Mouse (Mus musculus) olfactory bulb, adult 2 months (tissue): ENCODE measurements around the gene Ppp2r5c. TPM values are rescaled to one million over a fixed set of nuclear protein-coding genes. Genes with fewer than 3 reads are reported as not detected.

Experiments
- H3K27ac ChIP-seq: fragments of 200-500 bp; 2 replicates; pipeline ENCODE4 v1.5.1; 2012; ENCODE audit warnings: low read depth, low read length; ENCODE audit not compliant: insufficient read depth
- H3K4me1 ChIP-seq: fragments of 200-500 bp; 2 replicates; pipeline ENCODE4 v1.6.1; 2012; ENCODE audit warnings: low read length; ENCODE audit not compliant: control insufficient read depth, insufficient read depth
- H3K4me3 ChIP-seq: fragments of 200-500 bp; 2 replicates; pipeline ENCODE4 v1.5.1; 2012; ENCODE audit warnings: mild to moderate bottlenecking, low read depth, low read length, moderate library complexity; ENCODE audit not compliant: insufficient read depth
- CTCF ChIP-seq: fragments of 200-500 bp; IDR thresholded peaks from 2 replicates; pipeline ENCODE4 v1.5.1; 2012; ENCODE audit warnings: low read depth, mild to moderate bottlenecking, low read length, moderate library complexity; ENCODE audit not compliant: insufficient read depth
- POLR2A ChIP-seq: fragments of 200-500 bp; IDR thresholded peaks from 2 replicates; pipeline ENCODE4 v1.6.1; 2012; ENCODE audit warnings: mild to moderate bottlenecking, low read depth, low read length, moderate library complexity; ENCODE audit not compliant: insufficient read depth
- WGBS: fragments of 180-500 bp; shearing (Covaris S2); methylation state at CpG from one replicate; pipeline ENCODE4 v1.1.7; 2018; 5-methylcytosine and 5-hydroxymethylcytosine counted together
- polyA plus RNA-seq: library from polyadenylated mRNA; stranded (reverse); fragments of >200 nt; gene quantifications from 2 replicates; pipeline ENCODE4 v1.2.4, GENCODE M21; 2012; ENCODE audit warnings: low replicate concordance; ENCODE audit not compliant: missing spikeins, insufficient read depth, insufficient read length

Gene Ppp2r5c
- polyA plus RNA-seq, 1 experiment = not detected

DNA sequence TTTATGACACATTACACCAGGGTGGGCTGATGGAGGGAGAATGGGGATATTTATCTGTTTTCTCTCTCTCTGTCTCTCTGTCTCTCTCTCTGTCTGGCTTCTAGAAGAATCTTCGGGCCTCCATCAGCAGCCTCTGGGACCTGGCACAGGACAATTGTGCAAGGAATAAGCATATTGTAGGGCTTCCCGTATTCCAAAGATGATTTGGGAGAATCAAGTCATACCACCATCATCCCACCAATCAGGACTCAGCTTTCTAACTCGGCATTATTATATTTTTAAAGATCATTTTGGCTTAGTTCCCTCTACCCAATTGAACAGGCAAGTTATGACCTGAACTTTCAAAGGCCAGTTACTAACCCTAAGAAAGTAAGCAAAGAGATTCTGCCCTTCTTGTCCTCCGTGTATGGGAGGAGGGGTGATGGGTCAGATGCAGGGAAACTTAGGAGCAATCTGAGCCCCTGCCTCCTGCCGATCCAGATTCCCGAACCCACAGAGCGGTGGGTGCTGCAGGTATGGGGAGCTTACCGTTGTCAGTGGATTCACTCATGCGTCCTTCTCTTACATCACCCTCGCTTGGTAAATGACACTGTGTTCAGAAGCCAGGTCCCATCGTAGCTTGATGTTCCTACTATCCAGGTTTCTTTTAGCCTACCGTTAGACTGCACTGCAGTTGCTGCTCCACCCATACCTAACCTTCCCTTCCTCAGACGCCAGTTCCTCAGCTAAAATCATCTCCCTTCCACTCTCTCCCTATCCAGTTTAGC, 153.5 kb downstream of the Ppp2r5c start:
- H3K27ac ChIP-seq = no peak overlapping the region
- H3K4me3 ChIP-seq = peak overlapping the region; percentile 74
- WGBS = 48% methylated on average over 13 of the region's 13 CpGs
- peaks cover 8% of the 10 kb centered on the region; the same call in 1 of the 2 replicates for H3K4me1 ChIP-seq
- TF ChIP-seq POLR2A (no peak), CTCF (no peak)

DNA sequence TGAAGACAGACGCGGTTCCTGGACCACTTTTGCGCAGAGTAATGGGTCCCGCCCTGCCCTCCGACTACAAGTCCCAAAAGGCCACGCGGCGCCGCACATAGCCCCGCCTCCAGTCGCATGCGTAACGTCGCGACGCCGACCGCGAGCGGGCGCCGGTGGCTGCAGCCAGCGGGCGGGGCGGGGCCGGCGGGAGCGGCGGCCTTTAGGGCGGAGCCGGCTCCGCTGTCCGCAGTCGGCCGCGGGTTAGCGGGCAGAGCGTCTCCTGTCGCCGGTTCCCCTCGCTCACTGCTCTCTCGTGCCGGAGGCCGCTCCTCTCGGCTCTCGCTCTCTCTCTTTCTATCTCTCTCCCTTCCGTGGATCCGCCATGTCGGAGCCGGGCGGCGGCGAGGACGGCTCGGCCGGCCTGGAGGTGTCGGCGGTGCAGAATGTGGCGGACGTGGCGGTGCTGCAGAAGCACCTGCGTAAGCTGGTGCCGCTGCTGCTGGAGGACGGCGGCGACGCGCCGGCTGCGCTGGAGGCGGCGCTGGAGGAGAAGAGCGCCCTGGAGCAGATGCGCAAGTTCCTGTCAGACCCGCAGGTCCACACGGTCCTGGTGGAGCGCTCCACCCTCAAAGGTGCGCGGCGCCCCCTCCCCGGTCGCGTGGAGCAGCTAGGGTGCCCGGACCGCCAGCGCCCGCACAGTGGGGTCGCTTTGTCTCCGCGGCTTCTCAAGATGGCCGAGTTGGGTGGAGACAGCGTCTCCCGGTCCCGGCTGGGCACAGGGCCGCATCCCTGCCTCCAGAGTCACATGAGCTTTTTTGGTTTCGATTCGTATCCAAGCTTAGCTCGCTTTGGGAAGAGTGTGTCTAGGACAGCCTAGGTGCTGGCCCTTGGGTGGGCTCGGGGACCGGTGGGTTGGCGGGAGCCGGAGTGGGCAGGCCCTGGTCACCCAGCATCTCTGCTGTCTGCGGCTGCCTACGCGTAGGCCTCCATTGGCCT, 154.6 kb downstream of the Ppp2r5c start, which contains the start of gene Dync1h1:
Gene Dync1h1, plus strand, starts transcription at position 212 of the 978 bp plus-strand sequence.
- peaks cover 8% of the 10 kb centered on the region; the same call in 1 of the 2 replicates for H3K4me1 ChIP-seq

GRCm38 (mm10) chr12:110606161-110606560, 159.2 kb downstream of the Ppp2r5c start:
- no peak for TF ChIP-seq CTCF
- no peak for TF ChIP-seq POLR2A
- no peak overlapping the region for H3K4me3 ChIP-seq
- H3K27ac ChIP-seq = no peak overlapping the region
- 55% methylated on average over 3 of the region's 3 CpGs for whole genome bisulfite sequencing
- peaks cover 11% of the 10 kb centered on the region for H3K4me1 ChIP-seq

More for the DNA sequence above, 154.6 kb downstream of the Ppp2r5c start, which contains the start of gene Dync1h1:
- WGBS = under 1% methylated on average over 105 of the region's 105 CpGs
- H3K4me3 ChIP-seq = peak within 1 kb of the TSS; percentile 74
- peak within 1 kb of the TSS; percentile 77 for H3K27ac ChIP-seq
- TF ChIP-seq POLR2A = peak; percentile 96
- no peak for TF ChIP-seq CTCF

DNA sequence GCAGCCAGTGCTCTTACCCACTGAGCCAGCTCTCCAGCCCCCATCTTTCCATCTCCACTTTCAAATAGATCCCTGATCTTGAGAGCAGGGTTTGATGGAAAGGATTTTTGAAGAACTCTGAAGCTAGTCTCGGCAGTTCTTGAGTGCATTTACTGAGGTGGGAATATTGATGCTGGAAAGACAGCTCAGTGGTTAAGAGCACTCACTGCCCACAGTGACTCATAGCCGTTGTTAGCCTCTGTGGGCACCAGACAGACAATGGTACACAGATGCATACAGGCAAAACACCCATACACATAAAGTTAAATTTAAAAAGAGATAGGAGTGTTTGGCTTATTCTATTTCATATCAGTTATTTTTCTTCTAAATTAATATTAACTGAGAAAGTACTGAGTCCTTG, 159.8 kb downstream of the Ppp2r5c start:
- H3K4me1 ChIP-seq = peaks cover 11% of the 10 kb centered on the region
- no peak for TF ChIP-seq CTCF
- no peak for TF ChIP-seq POLR2A
- no peak overlapping the region for H3K4me3 ChIP-seq
- WGBS = 39% methylated on average over 2 of the region's 2 CpGs
- H3K27ac ChIP-seq = no peak overlapping the region

DNA sequence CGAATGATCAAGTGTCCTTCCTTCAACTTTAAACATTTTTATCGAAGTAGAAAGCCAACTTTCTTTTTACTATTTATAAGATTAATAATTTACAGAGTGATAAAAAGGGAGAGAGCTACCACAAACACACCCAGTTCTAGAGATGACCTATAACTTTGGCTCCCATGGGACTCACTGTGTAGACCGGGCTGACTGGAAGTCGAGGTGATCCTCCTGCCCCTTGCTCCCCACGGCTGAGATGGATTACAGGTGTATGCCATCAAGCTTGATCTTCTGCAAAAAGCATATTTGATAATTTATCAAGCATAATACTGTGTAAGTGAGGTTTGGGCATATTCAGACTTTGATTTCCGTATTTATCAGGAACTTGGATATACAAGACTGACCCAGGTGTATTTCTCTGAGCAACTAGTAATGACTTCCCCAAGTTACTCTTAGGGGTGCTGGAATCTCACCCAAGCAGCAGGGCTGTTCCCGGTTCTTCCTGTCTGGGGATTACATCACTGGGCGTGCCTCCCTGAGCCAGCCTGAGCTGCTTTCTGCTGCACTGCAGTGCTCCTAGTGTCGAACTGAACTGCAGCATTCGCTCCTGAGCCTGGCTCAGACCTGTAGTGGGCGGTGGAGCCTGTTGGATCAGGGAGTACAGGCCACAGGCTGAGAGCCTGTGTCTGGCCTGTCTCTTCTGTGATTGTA, 161.7 kb downstream of the Ppp2r5c start:
- 56% methylated on average over 11 of the region's 11 CpGs for WGBS
- Histone ChIP-seq H3K4me1 (peaks cover 11% of the 10 kb centered on the region), H3K4me3 (no peak overlapping the region), H3K27ac (no peak overlapping the region)
- TF ChIP-seq CTCF (no peak), POLR2A (no peak)

- Histone ChIP-seq H3K27ac (no peak overlapping the region), H3K4me3 (no peak overlapping the region), H3K4me1 (peaks cover 11% of the 10 kb centered on the region)
- TF ChIP-seq CTCF (no peak), POLR2A (no peak)
- 82% methylated on average over 9 of the region's 9 CpGs for WGBS
Observed at GRCm38 (mm10) chr12:110609153-110609497, 162.2 kb downstream of the Ppp2r5c start.

GRCm38 (mm10) chr12:110610713-110611112, 163.8 kb downstream of the Ppp2r5c start:
- Histone ChIP-seq H3K27ac (no peak overlapping the region), H3K4me1 (peaks cover 8% of the 10 kb centered on the region), H3K4me3 (no peak overlapping the region)
- WGBS = 87% methylated on average over 2 of the region's 2 CpGs
- TF ChIP-seq POLR2A (no peak), CTCF (no peak)

DNA sequence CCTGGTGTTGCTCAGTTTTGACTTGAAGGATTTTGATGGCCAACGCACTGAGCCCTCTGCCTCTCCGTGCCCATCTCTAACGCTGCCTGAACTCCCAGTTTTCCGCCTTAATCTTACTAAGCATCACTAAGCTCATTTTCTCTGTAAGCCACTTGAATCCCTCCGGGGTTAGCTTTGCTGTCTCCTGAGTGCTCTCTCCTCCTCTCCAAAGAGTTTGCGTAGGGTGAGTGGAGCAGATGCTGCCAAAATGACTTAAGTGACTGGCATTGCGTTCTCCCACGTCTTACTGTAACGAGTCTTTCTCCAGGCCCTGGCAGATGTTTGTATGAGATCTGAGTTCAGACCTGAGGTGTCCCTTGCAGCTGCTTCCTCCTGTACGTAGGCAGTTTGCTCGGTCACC, 183.1 kb downstream of the Ppp2r5c start:
- H3K27ac ChIP-seq = no peak overlapping the region
- no peak overlapping the region for H3K4me3 ChIP-seq
- 92% methylated on average over 11 of the region's 11 CpGs for WGBS
- no peak for TF ChIP-seq CTCF
- no peak for TF ChIP-seq POLR2A
- H3K4me1 ChIP-seq = no peaks in the 10 kb centered on the region

Other genes starting within 250 kb of the Ppp2r5c start
- gene Dio3, start 168.1 kb upstream of the Ppp2r5c start, polyA plus RNA-seq = not detected in 2 replicates
- 228 and 373 TPM in 2 replicates for gene Dync1h1, start 154.3 kb downstream of the Ppp2r5c start, polyA plus RNA-seq
- not detected in 2 replicates for gene 1700001K19Rik, start 235.5 kb downstream of the Ppp2r5c start, polyA plus RNA-seq